Mouse (Mus musculus) forebrain, embryonic 14.5 days (tissue): ENCODE measurements around the gene Wdr18. TPM values are rescaled to one million over a fixed set of nuclear protein-coding genes. Genes with fewer than 3 reads are reported as not detected.

Source experiments
- ATAC-seq: fragments of 200-750 bp; cut with Nextera tagmentation; 2 replicates; pipeline ENCODE4 v1.8.0; 2017; ENCODE audit warnings: mild to moderate bottlenecking, moderate library complexity
- DNase-seq: peaks from one replicate; pipeline ENCODE4 v3.0.0-alpha.2; 2015; ENCODE audit warnings: low spot score
- H3K27ac ChIP-seq: fragments of 300-500 bp; sonication (generic); 2 replicates; pipeline ENCODE4 v1.5.1; 2014; ENCODE audit warnings: low read depth, mild to moderate bottlenecking, control low read depth, low read length, moderate library complexity
- H3K27me3 ChIP-seq: fragments of 300-500 bp; sonication (generic); replicated peaks from 2 replicates; pipeline ENCODE4 v1.6.1; 2014; ENCODE audit warnings: low read length, control low read depth, mixed read lengths; ENCODE audit not compliant: control insufficient read depth, insufficient read depth
- H3K36me3 ChIP-seq: fragments of 300-500 bp; sonication (generic); 2 replicates; pipeline ENCODE4 v1.6.1; 2014; ENCODE audit warnings: low read length, control low read depth; ENCODE audit not compliant: control insufficient read depth, insufficient read depth
- H3K4me1 ChIP-seq: fragments of 300-500 bp; sonication (generic); 2 replicates; pipeline ENCODE4 v1.6.1; 2014; ENCODE audit warnings: antibody characterized with exemption, low read length, control low read depth; ENCODE audit not compliant: control insufficient read depth, insufficient read depth
- H3K4me2 ChIP-seq: fragments of 300-500 bp; sonication (generic); 2 replicates; pipeline ENCODE4 v1.6.1; 2014; ENCODE audit warnings: mild to moderate bottlenecking, control low read depth, low read length
- H3K4me3 ChIP-seq: fragments of 300-500 bp; sonication (generic); 2 replicates; pipeline ENCODE4 v1.5.1; 2014; ENCODE audit warnings: low read depth, low read length, control low read depth
- H3K9ac ChIP-seq: fragments of 300-500 bp; sonication (generic); 2 replicates; pipeline ENCODE4 v1.6.1; 2014; ENCODE audit warnings: mild to moderate bottlenecking, low read length, control low read depth, moderate library complexity
- H3K9me3 ChIP-seq: fragments of 300-500 bp; sonication (generic); replicated peaks from 2 replicates; pipeline ENCODE4 v1.6.1; 2016; ENCODE audit warnings: low read length, control low read depth, mixed read lengths; ENCODE audit not compliant: control insufficient read depth
- WGBS: fragments of 180-500 bp; shearing (Covaris S2); extraction: QIAGEN DNeasy Blood & Tissue Kit; methylation state at CpG from one replicate; pipeline ENCODE4 v1.1.7; 2014; 5-methylcytosine and 5-hydroxymethylcytosine counted together
- polyA plus RNA-seq: library from polyadenylated mRNA; unstranded; fragments of >200 nt; fragmentation: Nextera tagmentation; extraction: Ambion mirVana; gene quantifications from 2 replicates; pipeline ENCODE4 v1.2.1, GENCODE M21; 2014

Wdr18 gene
- polyA plus RNA-seq, result 96.4 and 101 TPM in 2 replicates

- H3K4me3 ChIP-seq, result peak within 1 kb of the TSS; percentile 91
- H3K9me3 ChIP-seq, result no peaks in the 10 kb centered on the region
- H3K4me2 ChIP-seq, result peak within 1 kb of the TSS; percentile 86
- peak within 1 kb of the TSS; percentile 78 for H3K9ac ChIP-seq
- peak; percentile 97 for ATAC-seq
- peaks cover 6% of the 10 kb centered on the region; the same call in 1 of the 2 replicates for H3K4me1 ChIP-seq
- peaks cover 35% of the 10 kb centered on the region for H3K36me3 ChIP-seq
- no peaks in the 10 kb centered on the region for H3K27me3 ChIP-seq
- peak within 1 kb of the TSS; percentile 58; the same call in 1 of the 2 replicates for H3K27ac ChIP-seq
- under 1% methylated on average over 61 of the region's 61 CpGs for WGBS
- DNase-seq, result peak; percentile 99
Measured at GRCm38 (mm10) chr10:79959847-79960601, at the start of gene Wdr18. TSS of gene Wdr18 (plus strand) at chr10:79960152.

DNA sequence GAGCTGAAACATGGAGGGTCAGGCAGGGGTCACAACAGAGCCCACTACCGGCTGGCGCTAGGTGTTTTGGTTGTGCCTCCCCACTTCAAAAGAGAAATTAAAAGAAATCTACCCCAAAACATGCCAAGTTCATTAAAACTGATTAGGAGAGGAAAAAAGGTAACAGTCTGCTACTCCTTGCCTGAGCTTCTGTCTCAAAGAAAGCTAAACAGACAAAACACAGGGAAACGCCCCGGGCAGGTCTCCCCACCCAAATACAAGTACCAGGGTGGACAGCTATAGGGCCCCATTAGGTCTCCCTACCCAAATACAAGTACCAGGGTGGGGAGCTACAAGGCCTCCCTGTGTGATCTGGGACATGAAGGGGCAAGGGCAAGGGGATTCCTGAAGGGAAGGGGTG lies 49.4 kb upstream of the Wdr18 start, which contains the start of gene Gm26602:
Gene Gm26602, plus strand, starts transcription at position 301 of the 400 bp plus-strand sequence.
- Histone ChIP-seq H3K27ac (peak within 1 kb of the TSS; percentile 70), H3K4me2 (no peak within 1 kb of the TSS), H3K4me1 (peaks cover 13% of the 10 kb centered on the region), H3K9me3 (no peaks in the 10 kb centered on the region), H3K4me3 (no peak within 1 kb of the TSS), H3K36me3 (peaks cover 33% of the 10 kb centered on the region), H3K27me3 (no peaks in the 10 kb centered on the region), H3K9ac (no peak within 1 kb of the TSS; the same call in 1 of the 2 replicates)
- DNase-seq, result no peak
- ATAC-seq, result no peak
- 89% methylated on average over 4 of the region's 4 CpGs for WGBS

- no peak overlapping the region for H3K9ac ChIP-seq
- H3K4me1 ChIP-seq, result peaks cover 21% of the 10 kb centered on the region
- peaks cover under 1% of the 10 kb centered on the region for H3K27me3 ChIP-seq
- H3K4me2 ChIP-seq, result no peak overlapping the region
- WGBS, result 62% methylated on average over 20 of the region's 20 CpGs
- no peak overlapping the region for H3K4me3 ChIP-seq
- ATAC-seq (no peak), DNase-seq (no peak)
- H3K27ac ChIP-seq, result no peak overlapping the region
- H3K9me3 ChIP-seq, result no peaks in the 10 kb centered on the region
- H3K36me3 ChIP-seq, result peaks cover 15% of the 10 kb centered on the region
Measured at GRCm38 (mm10) chr10:79912412-79912811, 47.5 kb upstream of the Wdr18 start.

DNA sequence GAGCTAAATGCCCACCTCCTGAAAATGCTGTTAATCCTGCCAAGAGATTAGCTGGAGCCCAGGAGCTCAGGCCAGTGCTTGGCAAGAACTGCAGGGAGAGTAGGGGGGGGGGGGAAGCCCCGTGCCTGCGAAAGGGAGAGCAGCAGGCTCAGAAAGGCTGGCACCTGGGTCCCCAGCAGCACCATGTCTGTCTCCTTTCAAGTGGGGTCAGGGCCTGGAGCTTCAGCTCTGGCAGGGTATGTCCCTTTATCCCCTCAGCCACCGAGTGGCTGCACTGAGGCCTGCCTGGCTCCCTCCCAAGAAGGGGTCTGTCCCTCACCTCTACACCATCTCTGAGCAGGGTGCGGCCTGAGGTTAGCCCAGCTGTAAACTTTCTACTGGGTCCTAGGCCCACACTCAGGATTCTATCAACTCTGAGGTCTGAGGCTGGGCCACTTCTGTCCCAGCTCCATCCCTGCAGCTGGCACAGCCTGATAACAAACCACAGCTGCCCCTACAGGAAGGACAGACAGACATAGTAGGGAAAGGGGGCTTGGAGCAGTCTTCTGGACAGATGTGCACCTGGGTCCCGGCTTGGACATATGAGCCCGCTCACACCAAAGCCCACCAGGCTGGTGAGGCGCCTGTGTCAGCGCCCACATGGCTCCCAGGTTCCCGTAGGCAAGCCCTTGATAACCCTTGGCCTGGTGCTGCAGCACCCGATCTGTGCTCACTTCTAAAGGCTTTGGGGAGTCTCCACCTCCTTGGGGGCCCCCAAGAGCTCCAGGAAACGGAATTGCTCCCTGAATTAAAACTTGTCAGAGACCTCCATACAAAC lies 45.6 kb upstream of the Wdr18 start:
- Histone ChIP-seq H3K27me3 (peaks cover 20% of the 10 kb centered on the region), H3K27ac (no peak overlapping the region), H3K36me3 (peaks cover 15% of the 10 kb centered on the region), H3K9me3 (no peaks in the 10 kb centered on the region), H3K4me1 (peaks cover 21% of the 10 kb centered on the region), H3K4me3 (no peak overlapping the region), H3K9ac (peak overlapping the region; percentile 21), H3K4me2 (0 out of 2 replicates have a peak overlapping the region, but pooled peaks have one; percentile 3)
- DNase-seq, result peak; percentile 40
- WGBS, result 68% methylated on average over 9 of the region's 11 CpGs
- ATAC-seq, result no peak

DNA sequence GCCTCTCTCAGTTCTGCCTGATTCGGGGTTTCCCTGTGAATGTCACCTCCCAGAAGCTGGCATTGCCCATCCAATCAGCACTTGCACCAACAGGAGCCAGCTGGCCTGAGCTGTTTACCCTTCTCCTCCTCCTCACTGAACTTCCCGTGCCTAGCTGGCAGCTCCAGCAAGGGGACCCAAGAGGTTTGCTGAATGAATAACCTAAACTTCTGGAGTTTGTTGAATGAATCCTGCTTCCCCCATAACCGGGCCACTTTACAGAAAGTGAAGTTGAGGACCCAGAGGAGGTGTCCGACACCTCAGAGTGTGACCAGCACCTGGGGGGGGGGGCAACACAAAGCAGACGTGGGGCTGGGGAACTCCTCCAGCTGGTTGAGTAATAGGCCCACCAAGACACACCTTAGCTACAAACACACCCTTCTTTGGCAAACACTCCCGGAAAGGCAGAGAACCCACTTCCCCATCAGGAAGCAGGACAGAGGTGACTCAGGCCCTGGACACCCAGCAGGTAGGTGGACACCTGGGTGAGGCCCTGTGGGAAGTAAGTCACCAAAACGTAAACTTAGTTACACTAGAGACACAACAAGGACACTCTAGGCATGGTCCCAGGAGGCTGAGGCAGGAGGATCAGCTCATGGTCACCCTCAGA lies 44.9 kb upstream of the Wdr18 start:
- H3K27ac ChIP-seq, result no peak overlapping the region
- H3K9ac ChIP-seq, result peak overlapping the region; percentile 13; the same call in 1 of the 2 replicates
- H3K4me2 ChIP-seq, result peak overlapping the region; percentile 93; the same call in 1 of the 2 replicates
- peaks cover 17% of the 10 kb centered on the region for H3K4me1 ChIP-seq
- WGBS, result 74% methylated on average over 7 of the region's 7 CpGs
- ATAC-seq (no peak), DNase-seq (no peak)
- peaks cover 27% of the 10 kb centered on the region for H3K27me3 ChIP-seq
- no peak overlapping the region for H3K4me3 ChIP-seq
- H3K9me3 ChIP-seq, result no peaks in the 10 kb centered on the region
- H3K36me3 ChIP-seq, result peaks cover 15% of the 10 kb centered on the region

DNA sequence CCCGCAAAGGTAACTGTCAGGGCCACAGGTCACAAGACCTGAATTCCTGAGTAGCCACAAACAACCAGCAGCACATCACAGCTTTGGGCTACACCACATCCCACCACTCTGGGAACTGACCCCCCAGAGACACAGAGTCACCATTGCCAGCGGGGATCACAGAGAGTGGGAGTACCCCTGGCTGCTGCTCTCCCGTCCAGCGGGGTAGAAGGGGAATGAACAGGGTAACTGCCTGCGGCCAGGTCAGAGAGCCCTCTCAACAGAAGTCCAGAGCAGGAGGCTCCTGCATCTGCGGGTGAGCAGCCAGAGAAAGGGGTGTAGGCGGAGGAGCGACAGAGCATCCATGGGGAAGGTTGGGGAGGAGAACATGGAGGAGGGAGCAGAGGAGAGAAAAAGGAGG lies 43.9 kb upstream of the Wdr18 start:
- peak overlapping the region; percentile 93 for H3K4me2 ChIP-seq
- 8% methylated on average over 8 of the region's 8 CpGs for WGBS
- 0 out of 2 replicates have a peak overlapping the region, but pooled peaks have one; percentile 60 for H3K27ac ChIP-seq
- DNase-seq (no peak), ATAC-seq (no peak)
- peak overlapping the region; percentile 82 for H3K4me3 ChIP-seq
- H3K36me3 ChIP-seq, result peaks cover 8% of the 10 kb centered on the region
- H3K4me1 ChIP-seq, result peaks cover 17% of the 10 kb centered on the region
- peaks cover 37% of the 10 kb centered on the region for H3K27me3 ChIP-seq
- H3K9ac ChIP-seq, result peak overlapping the region; percentile 96
- H3K9me3 ChIP-seq, result no peaks in the 10 kb centered on the region

DNA sequence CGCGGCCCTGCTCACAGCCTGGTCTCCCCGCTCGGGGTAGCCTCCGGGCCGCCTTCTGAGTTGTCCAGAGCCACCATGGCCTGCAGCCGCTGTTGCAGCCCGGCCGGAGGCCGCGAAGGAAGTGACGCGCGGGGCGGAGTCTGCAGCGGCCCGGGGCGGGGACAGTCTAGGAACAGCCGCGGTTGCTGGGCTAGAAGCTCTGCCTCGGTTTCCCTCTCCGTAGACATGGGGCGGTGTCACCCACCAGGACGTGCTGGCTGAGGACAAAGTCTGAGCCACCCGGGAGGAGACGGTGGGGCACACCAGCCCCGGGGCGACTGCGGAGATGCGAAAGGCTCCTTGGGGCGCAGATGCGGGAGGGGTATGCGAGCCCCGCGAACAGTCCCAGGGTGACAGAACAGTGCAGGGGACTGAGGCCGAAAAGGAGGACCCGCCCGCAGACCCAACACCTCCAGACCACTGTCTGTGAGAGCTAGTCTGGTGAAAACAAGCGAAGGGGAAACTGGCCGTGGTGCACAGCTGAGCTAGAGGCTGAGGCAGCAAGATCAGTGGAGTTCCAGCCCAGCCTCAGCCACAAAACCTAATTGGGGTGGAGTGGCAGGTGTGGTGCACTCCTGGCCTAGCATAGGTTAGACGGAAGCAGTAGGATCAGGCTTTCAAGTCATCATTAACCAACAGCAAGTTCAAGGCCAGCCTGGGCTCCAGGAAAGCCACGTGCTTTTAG lies 43.0 kb upstream of the Wdr18 start, which contains the start of gene Kiss1r:
Gene Kiss1r, plus strand, starts transcription at position 164 of the 724 bp plus-strand sequence.
- Histone ChIP-seq H3K27ac (peak within 1 kb of the TSS; percentile 60), H3K27me3 (peaks cover 46% of the 10 kb centered on the region), H3K9me3 (no peaks in the 10 kb centered on the region), H3K36me3 (no peaks in the 10 kb centered on the region), H3K4me2 (peak within 1 kb of the TSS; percentile 93), H3K4me1 (peaks cover 17% of the 10 kb centered on the region), H3K4me3 (peak within 1 kb of the TSS; percentile 82), H3K9ac (peak within 1 kb of the TSS; percentile 96)
- DNase-seq, result peak; percentile 83
- WGBS, result 1% methylated on average over 36 of the region's 42 CpGs
- peak; percentile 92 for ATAC-seq

DNA sequence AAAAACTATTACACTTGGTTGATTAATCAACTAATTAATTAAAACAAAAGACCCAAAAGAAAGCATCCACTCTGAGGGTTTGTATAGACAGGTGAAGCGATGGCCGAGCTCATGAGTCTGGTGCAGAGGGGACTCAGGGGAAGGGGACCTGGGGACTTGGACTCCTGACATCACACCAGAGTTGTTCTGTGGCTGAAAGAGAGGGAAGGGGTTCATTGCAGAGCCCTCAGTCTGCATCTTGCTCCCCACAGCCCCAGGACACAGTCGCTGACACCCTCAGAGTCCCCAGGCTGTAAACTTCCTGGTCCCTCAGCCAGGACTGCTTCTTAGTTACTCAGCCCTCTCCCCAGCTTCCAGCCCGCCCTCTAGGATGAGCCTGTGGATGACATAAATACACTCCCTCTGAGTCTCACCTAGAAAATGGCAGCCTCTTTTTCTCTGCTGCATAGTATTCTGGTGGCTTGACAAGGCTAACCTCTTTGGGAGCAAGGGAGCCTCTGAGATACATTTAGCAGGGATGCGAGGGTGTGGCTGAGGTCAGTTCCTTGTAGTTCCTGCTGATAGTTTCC lies 42.3 kb upstream of the Wdr18 start:
- peak overlapping the region; percentile 93 for H3K4me2 ChIP-seq
- ATAC-seq (no peak), DNase-seq (no peak)
- WGBS, result 63% methylated on average over 5 of the region's 5 CpGs
- H3K36me3 ChIP-seq, result no peaks in the 10 kb centered on the region
- no peak overlapping the region for H3K27ac ChIP-seq
- H3K9me3 ChIP-seq, result no peaks in the 10 kb centered on the region
- no peak overlapping the region for H3K9ac ChIP-seq
- H3K27me3 ChIP-seq, result peaks cover 52% of the 10 kb centered on the region
- H3K4me1 ChIP-seq, result peaks cover 17% of the 10 kb centered on the region
- H3K4me3 ChIP-seq, result peak overlapping the region; percentile 82
